Mouse (Mus musculus) G1E (cell line): ENCODE data around the gene Gabrp.

Experiments
- CTCF ChIP-seq: IDR thresholded peaks from 2 replicates; pipeline ENCODE4 v1.5.1; 2012; ENCODE audit warnings: low read depth, low read length, inconsistent platforms, mixed read lengths
- GATA1 ChIP-seq: IDR thresholded peaks from 2 replicates; pipeline ENCODE4 v1.6.1; 2012; ENCODE audit warnings: borderline replicate concordance, low read length, inconsistent platforms, mixed read lengths
- GATA2 ChIP-seq: IDR thresholded peaks from 2 replicates; pipeline ENCODE4 v1.6.1; 2012; ENCODE audit warnings: low read depth, low read length, inconsistent platforms, borderline replicate concordance
- POLR2AphosphoS5 ChIP-seq: IDR thresholded peaks from 2 replicates; pipeline ENCODE4 v1.6.1; 2012; ENCODE audit warnings: low read depth, low read length, inconsistent platforms; ENCODE audit not compliant: insufficient replicate concordance
- TAL1 ChIP-seq: conservative IDR thresholded peaks from 2 replicates; pipeline ENCODE4 v1.6.1; 2012; ENCODE audit warnings: low read depth, low read length, inconsistent platforms, mixed read lengths

- TF ChIP-seq POLR2AphosphoS5 (no peak), TAL1 (no peak), CTCF (no peak), GATA1 (no peak), GATA2 (no peak)
Measured at GRCm38 (mm10) chr11:33547386-33547785, 31.4 kb downstream of the Gabrp start.
